Mouse (Mus musculus): ENCODE measurements at regions not wholly inside any gene's neighbourhood (a gene's known extent, or its start where the extent isn't known, plus 50 kb on each side); places are given as distances from the start of the nearest gene placed in this dataset.

GRCm38 (mm10) chr4:9005938-9006626 lies 767.2 kb upstream of the Car8 start:
- H3K27ac ChIP-seq (replicated peaks; ENCODE audit: low read depth, low read length): no peak overlapping the region
- H3K9me3 ChIP-seq (ENCODE audit: control insufficient read depth, low read length): no peaks in the 10 kb centered on the region
- no peak overlapping the region for H3K4me2 ChIP-seq (ENCODE audit: low read length)
- no peaks in the 10 kb centered on the region for H3K27me3 ChIP-seq (ENCODE audit: control insufficient read depth, insufficient read depth, low read length)
- DNase-seq (no peak), ATAC-seq (ENCODE audit: low FRiP score, low TSS enrichment) (no peak)
- no peak overlapping the region for H3K4me3 ChIP-seq (replicated peaks; ENCODE audit: low read depth, low read length)
- WGBS: 18% methylated on average over 8 of the region's 8 CpGs
- H3K36me3 ChIP-seq (ENCODE audit: control insufficient read depth, insufficient read depth, low read length): no peaks in the 10 kb centered on the region
- H3K9ac ChIP-seq (replicated peaks; ENCODE audit: low read length): no peak overlapping the region
- peaks cover 5% of the 10 kb centered on the region; the same call in 1 of the 2 replicates for H3K4me1 ChIP-seq (ENCODE audit: control insufficient read depth, insufficient read depth, low read length)

DNA sequence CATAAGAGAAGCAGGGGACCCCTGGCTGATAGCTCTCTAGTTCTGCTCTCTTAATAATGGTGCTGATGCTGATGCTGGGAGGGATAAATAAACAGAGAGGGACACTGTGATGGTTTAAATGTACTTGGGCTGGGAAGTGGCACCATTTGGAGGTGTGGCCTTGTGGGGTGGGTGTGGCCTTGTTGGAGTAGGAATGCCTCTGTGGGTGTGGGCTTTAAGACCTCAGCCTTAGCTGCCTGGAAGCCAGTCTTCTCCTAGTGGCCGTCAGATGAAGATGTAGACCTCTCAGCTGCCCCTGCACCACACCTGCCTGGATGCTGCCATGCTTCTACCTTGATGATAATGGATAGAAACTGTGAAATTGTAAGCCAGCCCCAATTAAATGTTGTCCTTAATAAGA lies 765.0 kb upstream of the Car8 start:
- 79% methylated on average over 1 of the region's 1 CpGs for WGBS
- no peaks in the 10 kb centered on the region for H3K9me3 ChIP-seq (ENCODE audit: control insufficient read depth, low read length)
- DNase-seq (no peak), ATAC-seq (ENCODE audit: low FRiP score, low TSS enrichment) (no peak)
- no peaks in the 10 kb centered on the region for H3K27me3 ChIP-seq (ENCODE audit: control insufficient read depth, insufficient read depth, low read length)
- no peaks in the 10 kb centered on the region for H3K36me3 ChIP-seq (ENCODE audit: control insufficient read depth, insufficient read depth, low read length)
- no peaks in the 10 kb centered on the region for H3K4me1 ChIP-seq (ENCODE audit: control insufficient read depth, insufficient read depth, low read length)
- no peak overlapping the region for H3K4me3 ChIP-seq (replicated peaks; ENCODE audit: low read depth, low read length)
- no peak overlapping the region for H3K9ac ChIP-seq (replicated peaks; ENCODE audit: low read length)
- H3K27ac ChIP-seq (replicated peaks; ENCODE audit: low read depth, low read length): no peak overlapping the region
- no peak overlapping the region for H3K4me2 ChIP-seq (ENCODE audit: low read length)

DNA sequence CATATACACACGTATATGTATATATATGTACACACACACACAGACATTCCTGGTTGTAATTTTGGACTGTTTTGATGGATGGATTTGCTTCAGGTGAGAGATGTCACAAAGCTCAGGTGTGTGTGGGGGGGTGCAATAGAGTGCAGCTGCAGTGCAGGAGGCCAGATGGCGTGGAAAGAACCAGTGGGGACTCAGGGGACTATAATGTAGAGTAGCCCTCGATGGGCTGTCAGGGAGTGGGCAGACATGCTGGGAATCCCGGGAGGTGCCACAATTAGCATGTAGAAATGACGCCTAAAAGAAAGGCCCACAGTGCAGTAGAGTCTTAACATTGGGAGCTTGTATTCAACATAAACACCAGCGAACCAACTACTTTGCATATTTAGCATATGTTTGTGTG lies 763.5 kb upstream of the Car8 start:
- Histone ChIP-seq H3K9ac (replicated peaks; ENCODE audit: low read length) (no peak overlapping the region), H3K27me3 (ENCODE audit: control insufficient read depth, insufficient read depth, low read length) (no peaks in the 10 kb centered on the region), H3K4me2 (ENCODE audit: low read length) (no peak overlapping the region), H3K27ac (replicated peaks; ENCODE audit: low read depth, low read length) (no peak overlapping the region), H3K4me1 (ENCODE audit: control insufficient read depth, insufficient read depth, low read length) (no peaks in the 10 kb centered on the region), H3K36me3 (ENCODE audit: control insufficient read depth, insufficient read depth, low read length) (no peaks in the 10 kb centered on the region), H3K9me3 (ENCODE audit: control insufficient read depth, low read length) (no peaks in the 10 kb centered on the region), H3K4me3 (replicated peaks; ENCODE audit: low read depth, low read length) (no peak overlapping the region)
- DNase-seq (no peak), ATAC-seq (ENCODE audit: low FRiP score, low TSS enrichment) (no peak)
- WGBS: 54% methylated on average over 6 of the region's 6 CpGs

GRCm38 (mm10) chr4:8998606-8999005 lies 759.8 kb upstream of the Car8 start:
- H3K27ac ChIP-seq (replicated peaks; ENCODE audit: low read depth, low read length): no peak overlapping the region
- H3K9me3 ChIP-seq (ENCODE audit: control insufficient read depth, low read length): no peaks in the 10 kb centered on the region
- H3K36me3 ChIP-seq (ENCODE audit: control insufficient read depth, insufficient read depth, low read length): no peaks in the 10 kb centered on the region
- no peak overlapping the region for H3K4me3 ChIP-seq (replicated peaks; ENCODE audit: low read depth, low read length)
- 91% methylated on average over 4 of the region's 4 CpGs for WGBS
- DNase-seq (no peak), ATAC-seq (ENCODE audit: low FRiP score, low TSS enrichment) (no peak)
- no peaks in the 10 kb centered on the region for H3K4me1 ChIP-seq (ENCODE audit: control insufficient read depth, insufficient read depth, low read length)
- no peak overlapping the region for H3K9ac ChIP-seq (replicated peaks; ENCODE audit: low read length)
- H3K4me2 ChIP-seq (ENCODE audit: low read length): no peak overlapping the region
- no peaks in the 10 kb centered on the region for H3K27me3 ChIP-seq (ENCODE audit: control insufficient read depth, insufficient read depth, low read length)

- H3K36me3 ChIP-seq (ENCODE audit: control insufficient read depth, insufficient read depth, low read length): no peaks in the 10 kb centered on the region
- H3K9ac ChIP-seq (replicated peaks; ENCODE audit: low read length): no peak overlapping the region
- peaks cover 13% of the 10 kb centered on the region; the same call in 1 of the 2 replicates for H3K4me1 ChIP-seq (ENCODE audit: control insufficient read depth, insufficient read depth, low read length)
- WGBS: 81% methylated on average over 1 of the region's 1 CpGs
- no peaks in the 10 kb centered on the region for H3K9me3 ChIP-seq (ENCODE audit: control insufficient read depth, low read length)
- H3K27ac ChIP-seq (replicated peaks; ENCODE audit: low read depth, low read length): no peak overlapping the region
- DNase-seq (no peak), ATAC-seq (ENCODE audit: low FRiP score, low TSS enrichment) (no peak)
- no peak overlapping the region for H3K4me3 ChIP-seq (replicated peaks; ENCODE audit: low read depth, low read length)
- H3K27me3 ChIP-seq (ENCODE audit: control insufficient read depth, insufficient read depth, low read length): no peaks in the 10 kb centered on the region
- H3K4me2 ChIP-seq (ENCODE audit: low read length): no peak overlapping the region
These were observed 753.3 kb upstream of the Car8 start for GRCm38 (mm10) chr4:8992171-8992570.

GRCm38 (mm10) chr4:8990551-8990950 lies 751.7 kb upstream of the Car8 start:
- Histone ChIP-seq H3K36me3 (ENCODE audit: control insufficient read depth, insufficient read depth, low read length) (no peaks in the 10 kb centered on the region), H3K9ac (replicated peaks; ENCODE audit: low read length) (no peak overlapping the region), H3K27me3 (ENCODE audit: control insufficient read depth, insufficient read depth, low read length) (no peaks in the 10 kb centered on the region), H3K4me3 (replicated peaks; ENCODE audit: low read depth, low read length) (no peak overlapping the region), H3K4me1 (ENCODE audit: control insufficient read depth, insufficient read depth, low read length) (peaks cover 13% of the 10 kb centered on the region; the same call in 1 of the 2 replicates), H3K4me2 (ENCODE audit: low read length) (no peak overlapping the region), H3K9me3 (ENCODE audit: control insufficient read depth, low read length) (no peaks in the 10 kb centered on the region), H3K27ac (replicated peaks; ENCODE audit: low read depth, low read length) (no peak overlapping the region)
- ATAC-seq (ENCODE audit: low FRiP score, low TSS enrichment) (no peak), DNase-seq (no peak)
- WGBS: 87% methylated on average over 5 of the region's 5 CpGs

DNA sequence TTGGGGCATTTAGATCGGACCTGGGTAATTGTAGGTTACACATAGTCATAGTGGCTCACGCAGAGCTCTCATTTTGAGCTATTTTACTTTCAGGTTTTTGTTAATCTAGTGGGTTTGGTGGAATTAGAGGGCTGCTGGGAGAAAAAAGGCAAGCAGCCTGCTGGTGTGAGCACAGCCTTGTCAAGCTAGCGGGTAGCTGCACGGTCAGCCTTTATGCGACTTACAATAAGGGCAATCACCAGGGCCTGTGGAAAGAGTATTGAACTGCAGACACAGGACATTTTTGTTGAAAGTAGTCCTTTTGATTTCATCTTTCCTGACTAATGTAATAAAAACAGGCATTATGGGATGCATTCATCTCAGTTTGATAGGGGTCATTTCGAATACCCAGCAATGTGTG lies 750.8 kb upstream of the Car8 start:
- Histone ChIP-seq H3K9ac (replicated peaks; ENCODE audit: low read length) (no peak overlapping the region), H3K4me3 (replicated peaks; ENCODE audit: low read depth, low read length) (no peak overlapping the region), H3K4me1 (ENCODE audit: control insufficient read depth, insufficient read depth, low read length) (peaks cover 13% of the 10 kb centered on the region; the same call in 1 of the 2 replicates), H3K4me2 (ENCODE audit: low read length) (no peak overlapping the region), H3K27ac (replicated peaks; ENCODE audit: low read depth, low read length) (no peak overlapping the region), H3K27me3 (ENCODE audit: control insufficient read depth, insufficient read depth, low read length) (no peaks in the 10 kb centered on the region), H3K9me3 (ENCODE audit: control insufficient read depth, low read length) (no peaks in the 10 kb centered on the region), H3K36me3 (ENCODE audit: control insufficient read depth, insufficient read depth, low read length) (no peaks in the 10 kb centered on the region)
- DNase-seq (no peak), ATAC-seq (ENCODE audit: low FRiP score, low TSS enrichment) (no peak)
- WGBS: 61% methylated on average over 6 of the region's 6 CpGs

GRCm38 (mm10) chr4:8989110-8989509 lies 750.3 kb upstream of the Car8 start:
- H3K9me3 ChIP-seq (ENCODE audit: control insufficient read depth, low read length): no peaks in the 10 kb centered on the region
- no peaks in the 10 kb centered on the region for H3K27me3 ChIP-seq (ENCODE audit: control insufficient read depth, insufficient read depth, low read length)
- no peak for DNase-seq
- H3K4me1 ChIP-seq (ENCODE audit: control insufficient read depth, insufficient read depth, low read length): peaks cover 13% of the 10 kb centered on the region; the same call in 1 of the 2 replicates
- H3K4me2 ChIP-seq (ENCODE audit: low read length): no peak overlapping the region
- no peak overlapping the region for H3K9ac ChIP-seq (replicated peaks; ENCODE audit: low read length)
- H3K27ac ChIP-seq (replicated peaks; ENCODE audit: low read depth, low read length): no peak overlapping the region
- no peak overlapping the region for H3K4me3 ChIP-seq (replicated peaks; ENCODE audit: low read depth, low read length)
- ATAC-seq (ENCODE audit: low FRiP score, low TSS enrichment): no peak
- no peaks in the 10 kb centered on the region for H3K36me3 ChIP-seq (ENCODE audit: control insufficient read depth, insufficient read depth, low read length)
- WGBS: 86% methylated on average over 4 of the region's 4 CpGs

DNA sequence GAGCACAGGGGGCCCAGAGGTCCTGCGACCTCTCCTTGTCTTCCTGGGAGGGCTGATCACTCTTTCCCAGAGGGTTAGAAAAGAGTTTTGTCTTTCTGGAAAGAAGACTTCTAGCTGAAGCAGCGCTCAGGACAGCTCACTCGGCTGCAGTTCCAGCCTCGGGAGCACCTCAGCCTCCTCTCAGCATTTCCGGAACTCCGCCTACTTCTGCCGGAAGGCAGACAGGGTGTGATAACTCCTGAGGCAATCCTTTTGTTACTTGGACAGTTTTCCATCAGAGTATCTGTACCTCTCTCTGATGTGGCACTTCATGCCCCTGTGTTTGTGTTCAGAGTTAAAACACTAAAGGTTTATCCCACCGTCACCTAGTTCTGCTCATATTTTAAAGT lies 749.5 kb upstream of the Car8 start:
- Histone ChIP-seq H3K27ac (replicated peaks; ENCODE audit: low read depth, low read length) (no peak overlapping the region), H3K27me3 (ENCODE audit: control insufficient read depth, insufficient read depth, low read length) (no peaks in the 10 kb centered on the region), H3K36me3 (ENCODE audit: control insufficient read depth, insufficient read depth, low read length) (no peaks in the 10 kb centered on the region), H3K9me3 (ENCODE audit: control insufficient read depth, low read length) (no peaks in the 10 kb centered on the region), H3K4me3 (replicated peaks; ENCODE audit: low read depth, low read length) (no peak overlapping the region), H3K4me1 (ENCODE audit: control insufficient read depth, insufficient read depth, low read length) (peaks cover 13% of the 10 kb centered on the region; the same call in 1 of the 2 replicates), H3K4me2 (ENCODE audit: low read length) (no peak overlapping the region), H3K9ac (replicated peaks; ENCODE audit: low read length) (no peak overlapping the region)
- ATAC-seq (ENCODE audit: low FRiP score, low TSS enrichment) (no peak), DNase-seq (no peak)
- WGBS: 45% methylated on average over 8 of the region's 8 CpGs
